Mouse (Mus musculus): ENCODE measurements around the gene Senp5. TPM values are rescaled to one million over a fixed set of nuclear protein-coding genes. Genes with fewer than 3 reads are reported as not detected.

The Senp5 gene
- total RNA-seq (2023), result 21.9 TPM

DNA sequence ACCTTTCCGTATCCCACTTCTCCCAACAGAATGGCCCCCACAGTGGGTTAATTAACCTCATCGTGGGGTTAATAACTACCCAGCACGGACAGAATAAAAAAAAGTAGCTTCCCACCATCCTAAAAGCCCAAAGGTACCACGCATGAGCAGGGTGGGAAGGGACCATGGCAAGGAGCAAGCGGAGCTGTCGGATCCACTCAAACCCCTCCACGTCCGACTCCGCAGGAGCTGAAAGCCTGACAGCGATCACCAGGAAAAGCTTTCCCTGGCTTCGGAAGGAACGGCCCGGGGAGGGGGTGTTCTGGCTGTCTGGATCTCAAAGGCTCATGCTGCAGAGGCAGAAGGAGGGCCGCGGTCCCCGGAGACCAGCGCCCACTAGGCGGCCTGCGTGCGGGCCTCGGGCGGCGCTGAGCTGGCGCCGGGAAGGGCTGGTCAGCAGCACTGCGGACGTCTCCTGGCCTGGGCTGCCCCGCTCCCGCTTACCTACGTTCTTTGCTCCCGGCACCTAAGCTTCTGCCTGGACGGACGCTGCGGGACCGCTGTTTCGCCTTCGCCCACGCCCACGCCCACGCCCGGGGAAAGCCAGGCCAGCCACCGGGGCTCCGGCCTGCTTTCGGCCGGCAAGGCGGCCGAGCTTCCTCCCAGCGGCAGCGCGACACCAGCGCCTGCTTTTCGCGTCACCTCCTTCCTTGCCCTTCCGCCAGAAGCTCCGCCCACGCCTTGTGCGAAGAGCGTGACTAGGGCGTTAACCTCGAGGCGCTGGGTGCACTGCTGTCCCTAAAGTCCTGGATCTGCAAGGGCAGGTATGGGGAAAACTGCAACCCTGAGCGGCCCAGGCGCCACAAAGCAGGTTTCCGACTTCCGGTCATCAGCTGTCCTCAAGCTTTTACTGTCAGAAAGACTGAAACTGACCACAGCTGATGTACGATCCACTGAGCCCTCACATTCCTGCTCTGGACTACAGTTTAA is at the start of gene Senp5:
TSS of gene Senp5 (minus strand) at position 779 of the 969 bp plus-strand sequence.

DNA sequence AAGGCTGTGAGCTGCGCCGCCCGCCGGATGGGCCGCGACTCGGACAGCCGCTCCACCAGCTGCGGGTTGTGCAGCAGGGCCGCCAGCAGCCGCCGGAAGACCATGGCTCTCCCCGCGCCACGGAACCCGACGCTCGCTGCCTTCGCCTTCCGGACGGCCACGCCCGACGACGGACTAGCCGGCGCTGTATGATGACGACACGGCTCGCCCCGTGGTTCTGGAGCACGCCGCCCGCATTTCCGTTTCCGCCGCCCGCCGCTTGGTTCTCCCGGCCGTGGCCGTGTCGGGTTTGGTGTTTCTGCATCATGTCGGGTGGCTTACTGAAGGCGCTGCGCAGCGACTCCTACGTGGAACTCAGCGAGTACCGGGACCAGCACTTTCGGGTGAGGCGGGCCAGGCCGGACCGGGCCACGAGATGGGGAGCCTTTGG is 54.7 kb downstream of the Senp5 start, which contains the start of the genes 0610012G03Rik and Ncbp2:
TSS of gene 0610012G03Rik (minus strand) at position 150 of the 430 bp plus-strand sequence.
TSS of gene Ncbp2 (plus strand) at position 169 of the 430 bp plus-strand sequence.

DNA sequence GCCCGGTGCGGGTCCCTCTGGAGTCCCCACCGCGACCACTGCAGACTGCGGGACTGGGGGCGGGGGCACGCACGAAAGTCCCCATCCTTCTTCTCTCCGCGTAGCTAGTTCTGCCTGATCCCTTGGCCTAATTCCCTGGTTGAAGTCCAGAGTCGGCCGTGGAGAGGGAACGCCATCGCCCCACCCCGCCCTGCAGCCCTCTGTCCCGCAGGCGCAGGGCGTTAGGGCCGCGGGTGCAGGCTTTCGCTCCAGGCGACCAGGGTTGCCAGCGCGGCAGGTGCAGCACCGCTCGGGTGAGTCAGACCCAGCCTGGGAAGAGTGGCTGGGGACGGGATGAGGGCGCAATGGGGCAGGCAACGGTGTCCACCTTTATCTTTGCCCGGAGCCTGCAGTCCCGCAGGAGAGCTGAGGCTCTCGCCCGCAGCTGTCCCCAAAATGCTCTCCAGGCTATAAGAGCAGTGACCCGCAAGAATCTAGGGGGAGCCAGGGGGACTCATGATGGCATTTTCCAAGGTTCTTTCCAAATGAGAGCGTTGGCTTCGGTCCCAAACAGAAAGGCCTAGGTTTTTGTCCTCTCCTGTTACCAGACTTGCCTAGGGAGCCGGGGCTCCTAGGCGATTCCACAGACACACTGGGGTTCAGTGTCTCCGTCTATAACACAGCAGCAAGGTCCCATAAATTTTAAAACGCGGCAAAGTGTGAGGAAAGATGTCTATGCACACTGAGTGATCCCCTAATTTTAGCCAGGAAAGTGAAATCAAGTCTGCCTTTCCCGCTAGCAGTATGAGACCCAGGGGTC is 69.1 kb downstream of the Senp5 start, which contains the start of gene Pigz:
TSS of gene Pigz (plus strand) at position 101 of the 799 bp plus-strand sequence.

Other genes with a start within 250 kb of the Senp5 start
- gene Meltf, start 124.5 kb downstream of the Senp5 start, total RNA-seq (2023), result not detected
- gene Pigz, start 69.4 kb downstream of the Senp5 start, total RNA-seq (2023), result not detected
- gene 0610012G03Rik, start 54.8 kb downstream of the Senp5 start, total RNA-seq (2023), result 14.5 TPM
- gene Ncbp2, start 54.8 kb downstream of the Senp5 start, total RNA-seq (2023), result 19.1 TPM
- gene Pak2, start 76.1 kb upstream of the Senp5 start, total RNA-seq (2023), result 102 TPM
- gene Pigx, start 96.5 kb upstream of the Senp5 start, total RNA-seq (2023), result 38.4 TPM
- 4.1 TPM for gene Cep19, start 96.5 kb upstream of the Senp5 start, total RNA-seq (2023)
- 73.9 TPM for gene Nrros, start 162.3 kb upstream of the Senp5 start, total RNA-seq (2023)
- not detected for gene Bex6, start 176.5 kb upstream of the Senp5 start, total RNA-seq (2023)
- 9.7 TPM for gene Fbxo45, start 243.9 kb upstream of the Senp5 start, total RNA-seq (2023)
- gene Wdr53, start 243.9 kb upstream of the Senp5 start, total RNA-seq (2023), result 11.8 TPM

Measured in CD4-positive naive resting alpha-beta T cell, adult 76 days (primary cell).